Mouse (Mus musculus) forebrain, embryonic 14.5 days (tissue): ENCODE results near the gene Gm20843. TPM values are rescaled to one million over a fixed set of nuclear protein-coding genes. Genes with fewer than 3 reads are reported as not detected.
"Not testable (repeated sequence)": the region's sequence is repeated elsewhere in the genome, so short reads cannot be mapped to it uniquely, and the experiment has no call there.

Source experiments
- ATAC-seq: fragments of 200-750 bp; cut with Nextera tagmentation; 2 replicates; pipeline ENCODE4 v1.8.0; 2017; ENCODE audit warnings: mild to moderate bottlenecking, moderate library complexity
- DNase-seq: peaks from one replicate; pipeline ENCODE4 v3.0.0-alpha.2; 2015; ENCODE audit warnings: low spot score
- H3K27ac ChIP-seq: fragments of 300-500 bp; sonication (generic); 2 replicates; pipeline ENCODE4 v1.5.1; 2014; ENCODE audit warnings: low read depth, mild to moderate bottlenecking, control low read depth, low read length, moderate library complexity
- H3K27me3 ChIP-seq: fragments of 300-500 bp; sonication (generic); replicated peaks from 2 replicates; pipeline ENCODE4 v1.6.1; 2014; ENCODE audit warnings: low read length, control low read depth, mixed read lengths; ENCODE audit not compliant: control insufficient read depth, insufficient read depth
- H3K36me3 ChIP-seq: fragments of 300-500 bp; sonication (generic); 2 replicates; pipeline ENCODE4 v1.6.1; 2014; ENCODE audit warnings: low read length, control low read depth; ENCODE audit not compliant: control insufficient read depth, insufficient read depth
- H3K4me1 ChIP-seq: fragments of 300-500 bp; sonication (generic); 2 replicates; pipeline ENCODE4 v1.6.1; 2014; ENCODE audit warnings: antibody characterized with exemption, low read length, control low read depth; ENCODE audit not compliant: control insufficient read depth, insufficient read depth
- H3K4me2 ChIP-seq: fragments of 300-500 bp; sonication (generic); 2 replicates; pipeline ENCODE4 v1.6.1; 2014; ENCODE audit warnings: mild to moderate bottlenecking, control low read depth, low read length
- H3K4me3 ChIP-seq: fragments of 300-500 bp; sonication (generic); 2 replicates; pipeline ENCODE4 v1.5.1; 2014; ENCODE audit warnings: low read depth, low read length, control low read depth
- H3K9ac ChIP-seq: fragments of 300-500 bp; sonication (generic); 2 replicates; pipeline ENCODE4 v1.6.1; 2014; ENCODE audit warnings: mild to moderate bottlenecking, low read length, control low read depth, moderate library complexity
- H3K9me3 ChIP-seq: fragments of 300-500 bp; sonication (generic); replicated peaks from 2 replicates; pipeline ENCODE4 v1.6.1; 2016; ENCODE audit warnings: low read length, control low read depth, mixed read lengths; ENCODE audit not compliant: control insufficient read depth
- WGBS: fragments of 180-500 bp; shearing (Covaris S2); extraction: QIAGEN DNeasy Blood & Tissue Kit; methylation state at CpG from one replicate; pipeline ENCODE4 v1.1.7; 2014; 5-methylcytosine and 5-hydroxymethylcytosine counted together
- polyA plus RNA-seq: library from polyadenylated mRNA; unstranded; fragments of >200 nt; fragmentation: Nextera tagmentation; extraction: Ambion mirVana; gene quantifications from 2 replicates; pipeline ENCODE4 v1.2.1, GENCODE M21; 2014

Gene Gm20843
- not detected in 2 replicates for polyA plus RNA-seq

- H3K4me1 ChIP-seq, H3K4me2 ChIP-seq, H3K9me3 ChIP-seq, H3K9ac ChIP-seq, ATAC-seq, H3K4me3 ChIP-seq, H3K27me3 ChIP-seq, H3K27ac ChIP-seq, DNase-seq, H3K36me3 ChIP-seq: not testable (repeated sequence)
- WGBS: no CpG with 5 or more reads among the region's 6 CpGs
These were observed at the start of gene Gm20843 for GRCm38 (mm10) chrY:72247018-72247417. Gm20843 (minus strand) TSS chrY:72247118.
